Mouse (Mus musculus) frontal cortex, postnatal 14 days (tissue): Measurements from ENCODE around the gene Palld.

Source experiments
- DNase-seq, 2 experiments: peaks; one replicate each; pipeline ENCODE4 v3.0.0; 2022; ENCODE audit warnings: low spot score in 2 of 2

The Palld gene

DNA sequence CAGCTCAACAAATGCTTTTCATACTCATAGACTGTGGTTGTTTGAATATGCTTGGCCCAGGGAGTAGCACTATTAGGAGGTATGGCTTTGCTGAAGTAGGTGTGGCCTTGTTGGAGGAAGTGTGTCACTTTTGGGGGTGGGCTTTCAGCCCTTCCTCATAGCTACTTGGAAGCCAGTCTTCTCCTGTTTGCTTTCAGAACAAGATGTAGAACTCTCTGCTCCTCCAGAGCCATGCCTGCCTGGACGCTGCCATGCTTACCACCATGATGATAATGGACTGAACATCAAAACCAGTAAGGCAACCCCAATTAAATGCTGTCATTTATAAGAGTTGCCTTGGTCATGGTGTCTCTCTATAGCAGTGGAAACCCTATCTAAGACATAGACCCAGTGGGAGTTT, 217.2 kb downstream of the Palld start:
- no peak for DNase-seq

DNA sequence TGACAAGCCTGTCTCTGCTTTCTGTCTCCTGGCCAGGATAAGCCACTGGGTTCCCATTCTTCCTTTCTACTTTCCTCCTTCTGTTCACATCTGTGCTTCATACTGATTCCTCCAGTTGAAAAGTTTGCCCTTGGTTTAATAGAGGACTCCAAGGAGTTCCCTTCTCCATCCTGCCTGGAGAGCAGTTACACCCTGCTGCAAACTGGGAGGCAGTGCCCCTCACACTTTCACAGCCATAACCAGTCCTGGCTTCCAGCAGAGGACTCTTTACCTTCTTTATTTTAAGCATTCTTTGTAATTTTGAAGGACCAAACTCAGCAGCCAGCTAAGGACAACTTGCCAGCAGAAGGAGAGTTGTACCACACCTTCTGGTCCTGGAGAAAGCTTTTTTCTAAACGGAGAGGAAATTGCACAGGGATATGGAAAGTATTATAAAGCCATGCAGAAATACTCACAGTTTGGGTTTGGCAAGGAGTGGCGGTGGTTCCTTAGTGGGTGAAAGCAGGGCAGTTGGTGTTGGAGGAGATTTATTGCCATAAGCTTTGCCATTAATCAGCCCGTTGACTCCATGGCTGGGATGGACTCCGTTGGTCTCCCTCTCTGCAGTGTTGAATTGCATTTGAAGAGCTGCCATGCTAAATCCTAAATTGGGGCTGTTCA, 218.1 kb downstream of the Palld start:
- DNase-seq = no peak

DNA sequence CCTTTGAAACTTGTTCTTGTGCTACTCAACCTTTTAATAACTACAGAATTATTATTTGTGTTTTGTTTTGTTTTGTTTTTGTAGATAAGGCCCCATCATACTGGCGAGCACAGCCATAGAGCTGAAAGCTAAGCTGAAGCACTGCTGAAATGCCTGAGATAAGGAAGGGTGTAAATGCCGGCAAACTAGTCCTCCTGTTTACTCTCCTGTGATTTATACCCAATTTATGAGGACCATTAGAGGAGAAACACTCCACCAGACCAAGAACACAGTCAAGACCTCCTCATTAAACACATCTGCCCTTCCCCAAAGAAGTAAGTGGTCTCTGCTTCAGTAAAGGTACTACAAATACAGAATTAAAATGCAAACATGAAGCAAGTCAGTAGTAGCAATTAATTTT, 219.6 kb downstream of the Palld start:
- DNase-seq = no peak

DNA sequence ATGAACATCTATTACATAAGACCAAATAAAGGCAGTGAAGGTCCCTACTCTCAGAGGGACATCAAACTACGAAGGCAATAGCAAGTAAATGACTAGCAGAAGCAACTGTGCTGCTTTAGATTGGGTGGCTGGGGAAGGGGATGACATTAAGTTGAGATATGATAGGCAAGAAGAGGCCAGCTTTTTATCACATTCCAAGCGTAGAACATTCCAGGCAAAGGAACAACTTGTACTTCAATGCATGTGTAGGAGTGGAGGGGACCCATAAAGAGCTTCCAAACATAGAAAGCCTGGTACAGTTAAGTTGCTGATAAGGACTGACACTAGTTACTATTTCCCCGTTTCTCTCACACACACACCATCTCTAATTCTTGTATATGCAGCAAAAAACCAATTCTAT, 221.3 kb downstream of the Palld start:
- DNase-seq = no peak

DNA sequence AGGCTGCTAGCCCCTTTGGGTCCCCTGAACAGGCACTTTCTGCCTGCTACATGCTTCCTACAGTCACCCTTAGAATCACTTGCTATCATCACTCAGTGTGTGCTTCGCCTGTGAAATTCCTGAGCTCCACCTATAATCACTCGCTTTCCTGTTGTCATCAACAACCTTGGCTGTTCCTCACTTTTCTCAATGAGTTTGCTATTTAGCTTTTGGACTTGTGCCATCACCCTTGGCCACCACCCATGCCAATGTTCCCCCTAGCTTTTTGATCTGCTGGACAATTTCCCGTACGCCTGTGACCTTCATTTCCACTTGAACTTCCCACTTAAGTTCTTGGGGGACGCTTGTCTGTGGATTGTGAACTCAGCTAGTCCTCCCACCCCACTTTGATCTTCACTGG, 225.3 kb downstream of the Palld start:
- DNase-seq = no peak

DNA sequence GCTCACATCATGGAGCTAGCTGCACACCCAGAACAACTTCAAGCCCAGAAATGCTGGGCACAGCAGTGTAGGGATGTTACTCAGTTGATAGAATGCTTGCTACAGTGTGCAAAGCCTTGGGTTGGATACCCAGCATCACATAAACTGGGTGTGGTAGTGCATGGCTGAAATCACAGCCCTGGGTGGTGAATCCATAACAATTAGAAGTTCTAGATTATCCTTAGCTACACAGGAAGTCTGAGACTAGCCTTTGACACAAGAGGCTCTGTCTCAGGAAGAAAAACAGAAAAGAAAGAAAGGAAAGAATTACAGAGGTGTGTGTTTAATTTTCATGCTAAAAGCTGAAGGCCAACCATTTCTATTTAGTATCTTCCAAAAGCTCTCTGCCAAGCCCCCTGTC, 231.3 kb downstream of the Palld start:
- DNase-seq = no peak

DNA sequence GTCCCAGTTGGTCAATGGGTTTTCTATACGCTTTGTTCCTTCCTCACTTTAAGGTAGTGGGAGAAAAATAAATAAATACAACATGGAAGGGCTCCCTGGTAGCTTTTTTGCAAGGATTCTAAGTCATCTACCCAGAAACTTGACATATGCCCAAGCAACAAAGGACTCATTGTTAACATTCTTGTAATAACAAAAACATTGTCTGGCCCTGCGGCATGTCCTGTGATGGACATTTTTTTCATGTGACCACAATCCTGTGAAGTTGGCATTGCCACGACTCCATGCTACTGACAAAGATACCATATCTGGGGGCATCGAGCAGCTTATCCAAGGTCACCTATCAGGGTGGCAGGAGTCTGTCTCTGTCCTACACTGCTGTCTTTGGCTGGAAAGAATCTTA, 232.1 kb downstream of the Palld start:
- no peak for DNase-seq

DNA sequence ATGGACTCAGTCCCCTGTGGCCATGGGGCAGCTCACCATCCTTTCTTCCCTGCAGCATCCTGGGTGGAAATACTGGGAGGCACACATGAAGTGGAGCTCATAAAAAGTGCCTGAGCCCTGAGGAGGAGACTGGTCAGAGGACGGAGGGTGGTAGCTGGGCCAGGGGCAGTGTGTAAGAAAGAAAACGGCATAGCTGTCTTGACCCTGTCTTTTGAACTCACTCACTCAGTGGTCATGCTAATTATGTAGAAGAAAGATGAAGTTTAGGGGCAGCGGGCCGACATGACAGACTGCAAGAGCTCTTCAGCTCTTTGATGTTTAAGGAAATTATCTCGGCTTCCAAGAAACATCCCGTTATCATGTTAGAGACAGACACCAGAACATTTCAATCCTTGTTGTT, 235.6 kb downstream of the Palld start:
- DNase-seq = no peak

DNA sequence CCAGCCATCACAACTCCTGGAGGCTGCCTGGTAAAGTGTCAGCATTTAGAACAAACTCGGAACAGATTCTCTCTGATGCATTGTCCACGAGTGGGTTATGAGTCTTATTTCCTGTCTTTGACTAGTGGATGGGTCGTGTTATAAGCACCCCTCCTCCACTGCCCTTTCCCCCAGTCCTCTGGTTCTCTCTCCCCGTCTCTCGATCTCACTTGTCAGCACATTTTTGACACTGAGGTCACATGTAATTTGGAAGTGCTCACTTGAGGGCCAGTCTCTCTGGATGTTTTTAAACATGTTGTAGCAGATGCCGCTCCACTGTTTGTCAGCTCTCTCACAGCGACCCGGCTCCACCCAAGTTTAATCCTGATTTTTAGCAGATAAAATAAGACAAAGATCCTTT, 237.5 kb downstream of the Palld start:
- DNase-seq = no peak

DNA sequence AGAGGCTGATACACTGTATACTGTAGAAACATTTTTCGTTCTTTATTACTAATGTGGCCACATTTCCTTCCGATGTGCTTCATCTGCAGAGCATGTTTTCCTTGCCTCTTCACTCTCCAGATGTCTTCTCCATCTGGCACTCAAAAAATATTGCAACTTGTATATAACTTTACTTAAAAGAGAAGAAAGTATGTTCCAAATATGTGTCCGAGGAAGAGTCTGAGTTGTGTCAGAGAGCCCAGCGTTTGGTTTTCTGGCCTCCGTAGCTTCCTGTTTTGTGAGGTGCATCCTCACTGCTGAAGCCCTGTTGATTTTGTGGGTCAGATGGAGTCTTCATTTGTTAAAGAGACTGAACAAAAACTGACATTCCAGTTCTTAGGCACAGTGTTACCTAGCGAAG, 238.3 kb downstream of the Palld start:
- no peak for DNase-seq

DNA sequence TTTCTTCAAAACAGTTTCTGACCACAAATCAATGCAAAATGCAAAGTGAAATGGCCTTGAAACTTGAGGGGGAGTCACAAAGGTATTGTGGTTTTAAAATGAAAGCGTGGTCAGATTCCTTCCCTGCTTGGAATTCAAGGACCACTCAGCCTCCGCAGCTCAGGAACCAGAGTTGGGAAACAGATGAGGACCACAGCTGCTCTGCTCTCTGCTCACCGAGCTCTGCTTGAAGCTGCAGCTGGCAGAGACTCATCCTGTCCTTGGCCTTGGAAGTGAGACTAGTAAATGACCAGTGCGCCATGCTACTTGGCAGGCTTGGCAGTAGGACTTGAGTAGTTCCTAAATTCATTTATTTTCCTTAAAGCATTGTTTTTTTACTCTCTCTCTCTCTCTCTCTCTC, 239.7 kb downstream of the Palld start:
- DNase-seq = no peak

DNA sequence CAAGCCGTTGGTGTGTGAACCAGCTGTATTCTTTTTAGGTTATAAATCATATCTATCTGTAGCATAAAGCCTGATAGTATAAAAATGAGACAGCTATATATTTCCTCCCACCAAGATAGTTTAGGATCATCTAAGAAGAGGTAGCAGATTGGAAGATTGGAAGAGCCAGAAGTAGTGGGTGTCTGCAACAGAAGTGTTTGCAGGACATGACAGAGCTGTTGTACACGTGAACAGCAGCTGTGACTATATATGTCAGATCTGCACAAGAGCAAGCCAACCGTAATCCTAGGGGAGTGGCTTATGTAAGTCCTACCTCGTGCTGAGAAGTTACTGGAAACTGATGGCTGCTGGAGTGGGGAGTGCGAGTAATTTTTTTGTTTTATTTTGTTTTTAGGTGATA, 240.9 kb downstream of the Palld start:
- no peak for DNase-seq

DNA sequence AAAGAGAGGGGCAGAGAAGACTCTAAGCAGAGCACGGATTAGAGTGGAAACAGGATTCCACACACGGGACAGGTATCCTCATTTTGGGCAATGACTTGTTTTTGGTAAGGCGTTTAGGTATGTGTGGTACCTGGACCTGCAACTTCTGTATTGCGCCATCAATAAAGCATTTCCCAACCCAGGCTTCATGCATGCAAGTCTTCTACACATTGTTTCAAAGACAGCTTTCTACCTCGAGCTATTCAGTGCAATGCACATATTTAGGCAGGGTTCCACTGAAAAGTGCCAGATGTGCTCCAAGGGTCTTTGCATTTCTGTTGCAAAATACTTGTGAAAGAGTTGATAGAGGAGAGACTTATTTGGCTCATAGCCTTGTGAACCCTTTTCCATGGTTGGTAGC, 241.5 kb downstream of the Palld start:
- DNase-seq = no peak

DNA sequence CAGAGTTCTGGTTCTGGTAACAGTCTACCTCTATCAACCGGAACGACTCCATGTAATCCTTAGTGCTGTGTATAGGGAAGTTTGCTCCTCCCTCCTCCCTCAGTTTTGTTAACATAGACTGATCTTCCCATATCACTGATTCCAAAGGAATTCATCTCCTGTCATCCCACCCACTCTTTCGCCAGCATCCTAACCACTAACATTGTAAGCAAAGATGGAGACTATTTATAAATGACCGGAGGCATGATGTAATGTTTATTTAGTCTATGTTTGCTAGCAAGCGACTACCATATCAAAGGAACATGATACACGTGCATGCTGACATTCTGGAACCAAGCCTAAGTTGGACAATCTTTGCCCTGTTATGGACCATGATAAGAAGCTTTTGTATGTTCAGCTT, 250.5 kb downstream of the Palld start:
- no peak for DNase-seq

DNA sequence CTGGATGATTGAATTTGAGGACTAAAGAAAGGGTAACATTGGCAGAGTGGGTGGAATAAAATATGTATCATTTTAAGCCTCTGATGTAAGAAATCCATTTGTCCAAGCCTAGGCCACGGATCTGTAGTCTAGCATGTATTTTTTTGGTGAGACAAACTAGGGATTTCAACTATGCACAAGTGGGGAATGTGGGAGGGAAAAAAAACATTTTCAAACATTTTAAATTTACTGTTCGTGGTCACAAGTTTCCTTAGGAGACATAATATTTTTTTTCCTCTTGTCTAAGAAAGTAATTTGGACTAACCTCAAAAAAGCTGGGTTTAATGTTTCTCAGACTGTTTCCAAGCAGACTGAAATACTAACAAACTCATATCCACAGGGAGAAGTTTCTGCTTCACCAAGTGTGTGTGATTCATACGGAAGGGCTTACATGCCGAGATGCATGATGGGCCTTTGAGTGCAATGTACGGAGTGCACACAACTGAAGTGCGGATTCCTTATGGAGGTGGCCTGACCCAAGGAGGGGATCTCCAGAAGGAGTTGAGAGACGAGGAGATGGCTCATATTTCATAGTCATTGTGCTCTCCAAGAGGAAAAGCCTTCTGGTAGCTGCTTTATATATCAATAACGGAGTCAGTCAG, 256.2 kb downstream of the Palld start:
- DNase-seq = no peak

DNA sequence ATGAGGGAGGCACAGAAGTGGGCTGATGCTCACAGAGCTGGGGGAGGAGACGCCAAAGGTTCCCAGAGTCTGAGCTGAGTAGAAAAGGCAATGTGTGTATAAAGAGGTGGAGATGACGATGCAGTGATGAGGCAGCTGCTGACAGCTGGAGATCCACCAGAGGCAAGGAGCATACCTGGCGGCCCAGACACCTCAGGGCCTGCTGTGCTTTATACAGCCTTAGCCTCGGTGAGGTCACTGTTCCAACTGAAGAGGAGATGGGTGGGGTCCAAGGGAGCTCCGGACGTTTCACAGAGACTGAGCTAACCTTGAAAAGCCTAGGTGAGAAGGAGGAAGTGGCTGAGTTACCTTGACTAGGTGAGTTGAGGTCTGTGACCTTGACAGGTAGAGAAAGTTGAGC, 256.8 kb downstream of the Palld start:
- no peak for DNase-seq

DNA sequence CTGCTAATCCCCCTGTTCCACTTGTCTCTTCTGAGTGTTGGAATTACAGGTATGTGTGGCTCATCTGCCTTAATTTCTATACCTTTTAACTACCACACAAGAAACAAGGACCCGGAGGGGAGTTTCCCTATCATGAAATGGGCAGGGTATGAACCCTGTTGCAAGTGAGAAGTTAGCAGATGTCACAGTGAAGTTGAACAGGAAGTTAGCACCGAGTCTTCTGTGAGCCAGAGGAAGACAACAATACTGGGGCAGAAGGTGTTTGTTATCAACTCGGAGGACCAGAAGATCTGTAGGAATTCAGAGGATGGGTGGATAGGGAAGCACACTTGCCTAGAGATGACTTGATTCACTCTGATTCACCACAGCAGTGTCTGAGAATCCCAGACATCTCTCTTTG, 259.3 kb downstream of the Palld start:
- no peak for DNase-seq

DNA sequence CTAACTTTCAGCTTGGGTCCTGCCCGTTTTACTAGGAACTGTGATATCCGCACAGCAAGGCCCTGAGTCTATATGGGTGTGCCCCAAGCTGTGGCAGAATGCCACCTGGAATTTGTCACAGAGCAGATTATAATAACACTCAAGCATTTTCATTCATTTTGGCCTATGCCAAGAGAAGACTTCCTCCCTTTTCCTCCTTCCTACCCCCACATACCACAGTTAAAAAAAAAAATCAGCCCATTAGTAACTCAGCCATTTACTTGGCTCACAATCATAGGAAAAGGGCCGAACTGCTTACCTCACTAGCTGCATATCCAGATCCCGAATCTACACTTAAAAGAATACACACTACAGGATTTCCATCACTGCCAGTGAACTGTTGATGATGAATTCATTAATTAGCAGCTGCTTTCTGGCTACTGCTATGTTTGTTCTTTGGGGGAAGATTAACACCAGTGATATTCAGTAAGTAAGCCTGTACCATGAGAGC, 260.1 kb downstream of the Palld start:
- no peak for DNase-seq

DNA sequence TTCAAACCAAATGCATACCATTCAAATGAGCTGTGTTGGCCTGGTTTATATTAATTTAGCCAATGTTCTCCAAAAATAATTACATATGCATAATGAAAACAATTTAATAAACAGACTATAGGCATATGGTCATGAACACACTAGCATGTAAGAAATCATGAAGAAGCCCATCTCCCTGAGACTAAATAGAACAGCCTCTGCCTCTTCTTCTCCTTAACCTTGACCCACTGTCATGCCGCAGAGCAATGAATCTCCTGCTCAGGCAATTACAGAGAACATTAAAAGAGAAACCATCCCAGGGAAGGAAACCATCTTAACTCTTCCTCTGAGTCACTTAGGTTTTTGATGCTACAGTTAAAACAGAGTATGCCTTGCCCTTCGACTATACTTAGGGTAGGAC, 262.9 kb downstream of the Palld start:
- no peak for DNase-seq

DNA sequence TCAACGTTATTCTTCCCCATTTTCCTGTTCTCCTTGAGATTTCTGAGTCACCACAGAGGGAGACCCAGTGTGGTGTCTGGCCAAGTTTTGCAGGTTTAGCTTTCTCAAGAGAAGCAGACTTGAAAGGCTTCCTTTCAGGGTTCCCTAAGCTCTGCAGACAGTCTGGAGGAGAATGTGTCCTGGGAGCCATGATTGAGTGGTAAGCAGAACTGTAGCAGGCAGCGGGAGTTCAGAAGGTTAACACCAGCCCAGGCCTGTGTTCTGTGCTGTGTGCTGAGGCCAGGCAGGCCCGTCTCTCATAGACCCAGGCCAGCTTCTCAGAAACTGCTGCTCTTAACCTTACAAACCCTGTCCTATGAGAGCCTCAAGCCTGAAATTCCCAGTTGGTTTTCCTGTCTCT, 263.5 kb downstream of the Palld start:
- no peak for DNase-seq

DNA sequence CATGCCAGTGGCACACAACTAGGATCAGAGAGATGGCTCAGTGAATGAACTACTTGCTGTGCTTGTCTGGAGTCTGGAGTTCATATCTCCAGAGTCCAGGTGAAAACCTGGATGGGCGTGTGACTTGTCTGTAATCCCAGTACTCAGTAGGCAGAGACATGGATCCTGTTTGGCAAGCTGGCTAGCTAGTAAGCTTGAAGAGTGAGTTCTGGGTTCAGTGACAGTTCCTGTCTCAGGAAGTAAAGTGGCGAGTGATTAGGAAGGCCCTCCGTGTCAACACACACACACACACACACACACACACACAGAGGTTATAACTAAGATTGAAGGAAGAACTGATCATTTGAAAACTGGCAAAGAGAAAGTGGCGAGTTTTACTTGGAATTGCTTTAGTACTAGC, 264.8 kb downstream of the Palld start:
- no peak for DNase-seq

DNA sequence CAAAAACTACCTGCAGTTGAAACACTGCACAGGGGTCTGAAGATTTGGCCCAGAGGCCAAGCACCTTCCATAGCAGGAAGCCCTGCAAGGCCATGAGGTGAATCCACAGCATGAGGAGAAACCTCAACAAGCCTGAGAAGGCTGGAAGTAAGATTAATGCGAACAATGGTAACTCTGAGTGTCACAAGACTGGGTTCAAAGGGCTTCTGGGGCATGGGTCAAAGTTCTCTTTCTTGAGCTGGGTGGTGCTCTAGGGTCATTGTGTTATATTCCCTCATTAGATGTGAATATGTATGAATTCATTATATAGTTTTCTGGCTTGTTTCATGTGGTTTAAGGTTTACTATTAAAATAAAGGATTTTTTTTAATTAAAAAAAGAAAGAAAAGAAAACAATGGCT, 267.7 kb downstream of the Palld start:
- DNase-seq = no peak

DNA sequence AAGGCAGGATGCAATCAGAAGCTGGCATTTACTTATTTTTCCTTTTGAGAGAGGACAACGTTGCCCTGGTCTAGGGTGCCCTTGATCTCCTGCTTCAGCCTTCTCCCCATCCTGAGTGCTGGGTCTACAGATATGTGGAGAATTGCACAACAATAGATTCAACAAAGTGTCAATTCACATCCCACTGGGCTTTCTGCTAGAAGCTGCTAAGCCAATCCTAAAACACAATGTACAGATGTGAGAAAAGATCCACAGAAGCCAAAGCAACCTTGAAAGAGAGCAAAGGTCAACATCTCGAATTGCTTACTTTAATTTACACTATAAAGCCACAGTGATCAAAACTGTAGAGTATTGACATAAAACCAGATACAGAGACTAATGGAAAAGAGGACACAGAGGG, 270.2 kb downstream of the Palld start:
- no peak for DNase-seq

DNA sequence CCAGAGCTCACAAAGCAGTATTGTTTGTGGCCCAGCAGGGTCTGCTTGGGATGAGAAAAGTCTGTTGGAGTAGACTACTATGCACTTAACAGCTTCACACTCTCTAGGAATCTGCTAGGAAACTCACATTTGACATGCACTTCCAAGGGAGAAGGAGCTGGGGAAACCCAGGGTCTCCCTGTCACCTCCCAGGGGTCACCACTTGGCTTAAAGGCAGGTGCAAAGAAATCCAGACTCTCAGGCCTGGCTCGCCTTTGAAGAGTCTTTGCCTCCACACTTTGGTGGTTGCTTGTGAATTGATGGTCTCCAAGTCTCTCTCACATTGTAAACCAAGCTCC, 272.9 kb downstream of the Palld start:
- no peak for DNase-seq
